Mouse (Mus musculus) E14TG2a.4 (cell line): ENCODE measurements around the gene Acadl.

Source experiments
- CTCF ChIP-seq: conservative IDR thresholded peaks from 2 replicates; pipeline ENCODE4 v1.5.1; 2014; ENCODE audit warnings: low read length
- NANOG ChIP-seq: IDR thresholded peaks from 2 replicates; pipeline ENCODE4 v1.6.1; 2014; ENCODE audit warnings: borderline replicate concordance, low read length, mixed read lengths
- POU5F1 ChIP-seq: IDR thresholded peaks from 2 replicates; pipeline ENCODE4 v1.6.1; 2014; ENCODE audit warnings: low read length, borderline replicate concordance

DNA sequence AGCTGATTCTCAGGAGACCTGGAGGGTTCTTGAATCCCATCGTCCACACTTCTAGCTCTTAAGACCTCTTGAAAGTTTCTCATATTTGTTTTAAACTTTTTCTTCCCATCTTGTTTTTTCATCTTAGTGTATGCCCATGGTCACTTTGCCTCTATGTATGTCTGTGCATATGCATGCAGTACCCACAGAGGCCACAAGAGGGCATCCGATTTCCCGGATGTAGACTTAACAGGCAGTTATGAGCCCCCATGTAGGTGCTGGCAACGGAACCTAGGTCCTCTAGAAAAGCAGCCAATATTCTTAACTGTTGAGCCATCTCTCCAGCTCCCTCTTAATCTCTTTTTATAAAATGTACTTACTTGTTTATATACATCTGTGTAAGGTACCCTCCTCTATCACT, 15.6 kb downstream of the Acadl start:
- TF ChIP-seq CTCF (no peak), POU5F1 (no peak), NANOG (no peak)
